9 mouse cellular contexts compared by ENCODE assay signal in genomic region chrX:163761435-163761828, GRCm38 (mm10). TPM values are rescaled to one million over a fixed set of nuclear protein-coding genes. Genes with fewer than 3 reads are reported as not detected.
DNase-seq lines count a peak whose midpoint lies in the region; ATAC-seq and TF ChIP-seq lines count a peak whose summit lies in the region.
"Had no signal": no experiment of that assay in that cellular context is flagged by ENCODE, and none has a peak within 500 bp of the region (broad histone marks: within the 10 kb centered on the region; RNA-seq: fewer than 3 reads in every experiment).

No protein-coding gene starts in this region.

- peak overlapping the region; percentile 41 for H3K4me2 ChIP-seq in liver, embryonic 14.5 days (ENCODE audit: low read depth)

- H3K9ac ChIP-seq in liver, embryonic 14.5 days (replicated peaks): no peak overlapping the region

- TF ChIP-seq CTCF in cerebellum, adult 2 months (IDR thresholded peaks at IDR 0.05; ENCODE audit: borderline replicate concordance, insufficient read depth, low read depth, low read length): no peak
- TF ChIP-seq CTCF in testis, adult 2 months (IDR thresholded peaks at IDR 0.05; ENCODE audit: control insufficient read depth, insufficient read depth, insufficient replicate concordance, low read depth, low read length): no peak
- TF ChIP-seq CTCF in liver, embryonic 14.5 days (IDR thresholded peaks at IDR 0.05; ENCODE audit: low read depth): no peak

- DNase-seq in cerebellum, adult 2 months: no peak
- no peak for DNase-seq in cerebellum, postnatal 10 days
- DNase-seq in testis, postnatal 14 days (ENCODE audit: low spot score): no peak
- DNase-seq in liver, embryonic 14.5 days (ENCODE audit: low read depth in 3 of 3, low spot score in 3 of 3): no peak
- no peak for DNase-seq in right cerebral cortex, adult 18-20 months
- no peak for DNase-seq in cerebellum, adult 11-12 months
- no peak for DNase-seq in kidney, adult 8-10 months
- DNase-seq: layer of hippocampus, adult 9-11 months had no signal

- WGBS in cerebellum, adult 2 months: 26% methylated on average over 10 of the region's 10 CpGs
- WGBS in liver, embryonic 14.5 days (ENCODE audit: insufficient replicate concordance): 28% methylated on average over 10 of the region's 10 CpGs

- no peaks in the 10 kb centered on the region for H3K36me3 ChIP-seq in testis, adult 2 months (ENCODE audit: control insufficient read depth, insufficient read depth, low read length)
- no peaks in the 10 kb centered on the region for H3K36me3 ChIP-seq in liver, embryonic 14.5 days (replicated peaks; ENCODE audit: control insufficient read depth, insufficient read depth, low read depth)

- no peaks in the 10 kb centered on the region for H3K27me3 ChIP-seq in cerebellum, adult 2 months (ENCODE audit: control insufficient read depth, insufficient read depth, low read length)
- no peaks in the 10 kb centered on the region for H3K27me3 ChIP-seq in testis, adult 2 months (ENCODE audit: control insufficient read depth, insufficient read depth, low read length)
- H3K27me3 ChIP-seq in liver, embryonic 14.5 days (ENCODE audit: control insufficient read depth, insufficient read depth, low read length): peaks cover 3% of the 10 kb centered on the region; the same call in 1 of the 2 replicates

- H3K27ac ChIP-seq in cerebellum, adult 2 months (ENCODE audit: insufficient read depth, low read length): no peak overlapping the region
- H3K27ac ChIP-seq in testis, adult 2 months (ENCODE audit: control insufficient read depth, insufficient read depth, low read depth, low read length): peak overlapping the region; percentile 69; the same call in 1 of the 2 replicates
- no peak overlapping the region for H3K27ac ChIP-seq in liver, embryonic 14.5 days

- TF ChIP-seq EP300 in liver, embryonic 14.5 days (IDR thresholded peaks at IDR 0.05; ENCODE audit: low read depth): no peak

- H3K4me3 ChIP-seq in cerebellum, adult 2 months (replicated peaks; ENCODE audit: insufficient read depth, low read depth, low read length): peak overlapping the region; percentile 72
- H3K4me3 ChIP-seq in testis, adult 2 months (ENCODE audit: control insufficient read depth, low read depth, low read length): peak overlapping the region; percentile 89
- peak overlapping the region; percentile 7 to 8; a peak in 2 of 4 replicates for H3K4me3 ChIP-seq in liver, embryonic 14.5 days (ENCODE audit: insufficient read depth in 1 of 2, low read depth in 2 of 2, low read length in 2 of 2)

- ATAC-seq in liver, embryonic 14.5 days (ENCODE audit: insufficient read depth): no peak

- H3K4me1 ChIP-seq in cerebellum, adult 2 months (ENCODE audit: control insufficient read depth, insufficient read depth, low read length): no peaks in the 10 kb centered on the region
- H3K4me1 ChIP-seq in testis, adult 2 months (ENCODE audit: control insufficient read depth, insufficient read depth, low read length): peaks cover 2% of the 10 kb centered on the region; the same call in 1 of the 2 replicates
- no peaks in the 10 kb centered on the region; a peak in 1 of 4 replicates for H3K4me1 ChIP-seq in liver, embryonic 14.5 days (replicated peaks; ENCODE audit: control insufficient read depth in 2 of 2, insufficient read depth in 2 of 2, low read length in 1 of 2)

- no peak for TF ChIP-seq POLR2A in cerebellum, adult 2 months (IDR thresholded peaks at IDR 0.05; ENCODE audit: borderline replicate concordance, insufficient read depth, low read length)
- no peak for TF ChIP-seq POLR2A in testis, adult 2 months (IDR thresholded peaks at IDR 0.05; ENCODE audit: control insufficient read depth, low read depth, low read length)

- no peaks in the 10 kb centered on the region for H3K9me3 ChIP-seq in liver, embryonic 14.5 days (ENCODE audit: control insufficient read depth, low read length)

RNA-seq across cellular contexts. Expression of gene Rnf138rt1, which starts 0.3 kb away (rescaled TPM):
- polyA plus RNA-seq in cerebellum, adult 2 months (2012; rRNA removed): 1.3 and 1.5 TPM in 2 replicates
- 31.8 and 33.1 TPM in 2 replicates for polyA plus RNA-seq in testis, adult 2 months (2012; rRNA removed)
- polyA plus RNA-seq in liver, embryonic 14.5 days (2012; rRNA removed): 0.10 and 0.15 TPM in 2 replicates
- polyA plus RNA-seq in liver, embryonic 14.5 days (2014; fragmentation: Nextera tagmentation; extraction: Ambion mirVana): 0.19 and 0.23 TPM in 2 replicates

Comparison
In these comparisons a context has a peak if more than half of its experiments do, and no peak if none do; other contexts are left out.
1. H3K4me3 ChIP-seq: peak in every context shown above with its lines; median percentile 89 in testis, adult 2 months; 72 in cerebellum, adult 2 months; 8 in liver, embryonic 14.5 days.
2. RNA of gene Rnf138rt1, which starts 0.3 kb away (polyA plus RNA-seq): 31.8 to 33.1 TPM in testis, adult 2 months; 1.3 to 1.5 TPM in cerebellum, adult 2 months and 0.10 to 0.23 TPM in liver, embryonic 14.5 days; every median in the first group is over 10 times any median in the second.